ENCODE assay signal across 13 mouse cellular contexts in the genomic region with DNA sequence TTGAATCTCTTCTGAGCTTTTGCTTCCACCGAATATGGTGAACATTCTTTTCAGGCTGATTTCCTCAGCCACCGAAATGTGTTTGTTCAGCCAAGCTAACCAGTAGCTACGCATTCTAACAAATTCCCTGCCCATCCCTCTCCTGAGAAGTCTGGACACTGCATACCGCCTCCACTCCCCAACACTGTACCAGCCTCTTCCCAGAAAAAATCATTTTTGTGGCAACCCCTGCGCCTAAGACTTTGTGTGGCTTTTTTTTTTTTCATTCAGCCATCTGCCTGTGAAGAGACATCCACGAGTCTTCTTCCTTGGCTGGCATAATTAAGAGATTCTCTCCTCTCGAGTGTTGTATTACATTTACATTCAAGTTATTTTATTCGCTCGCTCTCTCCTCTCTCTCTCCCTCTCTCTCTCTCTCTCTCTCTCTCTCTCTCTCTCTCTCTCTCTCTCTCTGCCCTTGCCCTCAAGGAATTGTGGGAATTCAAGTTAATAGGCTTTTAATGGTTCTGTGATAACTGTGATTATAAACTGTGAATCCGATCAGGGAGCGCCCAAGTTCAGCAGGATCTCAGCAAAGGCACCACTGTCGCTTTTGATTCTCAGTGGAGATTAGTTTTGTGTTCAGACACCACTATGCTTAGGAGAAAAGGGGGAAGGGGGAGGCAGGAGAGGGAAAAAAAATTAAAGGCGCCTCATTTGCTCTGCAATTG. TPM values are rescaled to one million over a fixed set of nuclear protein-coding genes. Genes with fewer than 3 reads are reported as not detected.
DNase-seq lines count a peak whose midpoint lies in the region; ATAC-seq lines count a peak whose summit lies in the region.
"Had no signal": no experiment of that assay in that cellular context is flagged by ENCODE, and none has a peak within 500 bp of the region (broad histone marks: within the 10 kb centered on the region; RNA-seq: fewer than 3 reads in every experiment).

No protein-coding gene starts in this region.

- no peak overlapping the region for H3K4me3 ChIP-seq in lung, embryonic 15.5 days
- H3K4me3 ChIP-seq in forebrain, embryonic 15.5 days: no peak overlapping the region
- no peak overlapping the region for H3K4me3 ChIP-seq in neural tube, embryonic 14.5 days (ENCODE audit: low read depth, low read length)
- H3K4me3 ChIP-seq: myocyte had no signal

- DNase-seq in frontal cortex, postnatal 36 days (ENCODE audit: low spot score in 2 of 2): peak; percentile 27 to 37
- no peak for DNase-seq in frontal cortex, postnatal 10 days (ENCODE audit: low spot score in 2 of 2)
- DNase-seq in lung, postnatal 36 days: no peak
- DNase-seq in heart, postnatal 10 days: no peak
- DNase-seq in urinary bladder, postnatal 4 days (ENCODE audit: low spot score in 2 of 2): no peak
- DNase-seq: thymus, adult 2 months had no signal

- no peak overlapping the region for H3K9ac ChIP-seq in lung, embryonic 15.5 days
- no peak overlapping the region for H3K9ac ChIP-seq in forebrain, embryonic 15.5 days (replicated peaks)
- H3K9ac ChIP-seq in neural tube, embryonic 14.5 days (replicated peaks; ENCODE audit: low read depth, low read length): no peak overlapping the region

- H3K4me2 ChIP-seq in lung, embryonic 15.5 days: peak overlapping the region; percentile 37
- H3K4me2 ChIP-seq in forebrain, embryonic 15.5 days (replicated peaks): peak overlapping the region; percentile 27
- H3K4me2 ChIP-seq in neural tube, embryonic 14.5 days (ENCODE audit: low read depth, low read length): peak overlapping the region; percentile 23; the same call in 1 of the 2 replicates

- intact Hi-C loops in heart, postnatal 10 days (cut with DNase I): no loop called here

- 41% methylated on average over 13 of the region's 13 CpGs for WGBS in lung, embryonic 15.5 days
- 33% methylated on average over 13 of the region's 13 CpGs for WGBS in forebrain, embryonic 15.5 days
- 51% methylated on average over 13 of the region's 13 CpGs for WGBS in neural tube, embryonic 14.5 days

- no peaks in the 10 kb centered on the region for H3K27me3 ChIP-seq in lung, embryonic 15.5 days
- no peaks in the 10 kb centered on the region for H3K27me3 ChIP-seq in forebrain, embryonic 15.5 days
- H3K27me3 ChIP-seq in neural tube, embryonic 14.5 days (ENCODE audit: control insufficient read depth, insufficient read depth, low read length): no peaks in the 10 kb centered on the region

- no peak for ATAC-seq in lung, embryonic 15.5 days (ENCODE audit: borderline replicate concordance, extremely low read depth, low FRiP score, low TSS enrichment)
- ATAC-seq in forebrain, embryonic 15.5 days (replicated peaks): peak; percentile 38; the same call in 1 of the 2 replicates
- ATAC-seq in neural tube, embryonic 14.5 days (ENCODE audit: low read depth): no peak

- peaks cover 6% of the 10 kb centered on the region; the same call in 1 of the 2 replicates for H3K4me1 ChIP-seq in lung, embryonic 15.5 days
- peaks cover 34% of the 10 kb centered on the region for H3K4me1 ChIP-seq in forebrain, embryonic 15.5 days
- H3K4me1 ChIP-seq in neural tube, embryonic 14.5 days (ENCODE audit: control insufficient read depth, insufficient read depth, low read length): peaks cover 11% of the 10 kb centered on the region

- H3K36me3 ChIP-seq in lung, embryonic 15.5 days: no peaks in the 10 kb centered on the region
- no peaks in the 10 kb centered on the region for H3K36me3 ChIP-seq in forebrain, embryonic 15.5 days
- H3K36me3 ChIP-seq in neural tube, embryonic 14.5 days (ENCODE audit: control insufficient read depth, insufficient read depth, low read length): no peaks in the 10 kb centered on the region

- H3K9me3 ChIP-seq in lung, embryonic 15.5 days: no peaks in the 10 kb centered on the region
- H3K9me3 ChIP-seq in forebrain, embryonic 15.5 days: no peaks in the 10 kb centered on the region
- no peaks in the 10 kb centered on the region for H3K9me3 ChIP-seq in neural tube, embryonic 14.5 days (ENCODE audit: control insufficient read depth, low read length)

- peak overlapping the region; percentile 56 for H3K27ac ChIP-seq in lung, embryonic 15.5 days
- H3K27ac ChIP-seq in forebrain, embryonic 15.5 days (replicated peaks): peak overlapping the region; percentile 81
- 0 out of 2 replicates have a peak overlapping the region, but pooled peaks have one; percentile 48 for H3K27ac ChIP-seq in neural tube, embryonic 14.5 days (ENCODE audit: low read depth, low read length)

RNA-seq across cellular contexts. Expression of a gene that starts 6.8 kb away (rescaled TPM):
- polyA plus RNA-seq in lung, embryonic 15.5 days (2015; fragmentation: Nextera tagmentation; extraction: Ambion mirVana): not detected in 2 replicates
- polyA plus RNA-seq in forebrain, embryonic 15.5 days (2015; fragmentation: Nextera tagmentation; extraction: Ambion mirVana): not detected in 2 replicates
- not detected in 2 replicates for polyA plus RNA-seq in neural tube, embryonic 14.5 days (2014; fragmentation: Nextera tagmentation; extraction: Ambion mirVana)
- not detected for total RNA-seq in heart, postnatal 10 days (2021)
- total RNA-seq: heart, adult 8-10 months; layer of hippocampus, postnatal 36 days had no signal
- polyA plus RNA-seq: liver, embryonic 16.5 days; myocyte; thymus, adult 2 months had no signal

RNA-seq across cellular contexts. Expression of a gene that starts 28.6 kb away (rescaled TPM):
- 18.6 and 18.9 TPM in 2 replicates for polyA plus RNA-seq in lung, embryonic 15.5 days (2015; fragmentation: Nextera tagmentation; extraction: Ambion mirVana)
- 22.6 and 25.9 TPM in 2 replicates for polyA plus RNA-seq in forebrain, embryonic 15.5 days (2015; fragmentation: Nextera tagmentation; extraction: Ambion mirVana)
- polyA plus RNA-seq in neural tube, embryonic 14.5 days (2014; fragmentation: Nextera tagmentation; extraction: Ambion mirVana): 22.6 and 24.5 TPM in 2 replicates
- 10 to 100 TPM in 1 of 2 experiments, 1 to 10 TPM in 1; 9.3 to 10.3 TPM for total RNA-seq in heart, postnatal 10 days (2021)

Comparison
In these comparisons a context has a peak if more than half of its experiments do, and no peak if none do; other contexts are left out.
1. DNase-seq: peak in frontal cortex, postnatal 36 days (2 of 2); none in frontal cortex, postnatal 10 days (0 of 2), lung, postnatal 36 days (single experiment), heart, postnatal 10 days (0 of 2) and urinary bladder, postnatal 4 days (0 of 2).
2. Peak in every context shown above with its lines, with median percentiles within 50 percentile points of each other: H3K27ac ChIP-seq and H3K4me2 ChIP-seq.